Mouse (Mus musculus): ENCODE measurements at regions not wholly inside any gene's neighbourhood (a gene's known extent, or its start where the extent isn't known, plus 50 kb on each side); places are given as distances from the start of the nearest gene placed in this dataset.
A peak's percentile ranks its signal among the peaks of the same experiment; 100 is the strongest.
"Not testable (repeated sequence)": the region's sequence is repeated elsewhere in the genome, so short reads cannot be mapped to it uniquely, and the experiment has no call there.

- DNase-seq: no peak
- no peaks in the 10 kb centered on the region for H3K4me1 ChIP-seq (ENCODE audit: control insufficient read depth, insufficient read depth, low read length)
- no peak for TF ChIP-seq POLR2A (IDR thresholded peaks at IDR 0.05; ENCODE audit: borderline replicate concordance, extremely low read depth, low read depth, low read length)
- no peak for TF ChIP-seq CTCF (IDR thresholded peaks at IDR 0.05; ENCODE audit: insufficient read depth, low read length)
- WGBS: 81% methylated on average over 11 of the region's 11 CpGs
- no peak overlapping the region for H3K4me3 ChIP-seq (replicated peaks; ENCODE audit: extremely low read depth, low read depth, low read length)
Measured at GRCm38 (mm10) chr3:38261326-38262075, 223.1 kb downstream of the Ankrd50 start.

DNA sequence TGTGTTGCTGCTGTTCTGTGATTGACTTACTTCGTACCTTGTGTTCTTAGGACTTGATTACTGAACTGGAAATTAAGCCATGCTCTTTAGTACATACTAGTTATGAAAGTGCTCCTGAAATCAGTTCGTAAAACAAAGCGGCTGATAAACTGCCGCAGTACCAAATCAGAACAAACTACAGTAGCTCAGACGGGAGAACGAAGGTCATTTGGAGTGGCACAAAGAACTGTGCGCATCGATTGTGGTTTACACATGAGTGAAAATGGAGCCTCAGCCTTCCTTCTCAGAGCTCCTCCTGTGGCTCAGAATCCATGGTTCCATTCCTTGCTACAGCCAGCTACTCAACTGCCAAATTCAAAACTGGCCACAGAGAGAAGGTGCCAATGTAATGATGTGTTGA, 225.4 kb downstream of the Ankrd50 start:
- DNase-seq; H3K4me3 ChIP-seq (replicated peaks; ENCODE audit: extremely low read depth, low read depth, low read length); H3K4me1 ChIP-seq (ENCODE audit: control insufficient read depth, insufficient read depth, low read length): not testable (repeated sequence)
- WGBS: 98% methylated on average over 8 of the region's 8 CpGs

DNA sequence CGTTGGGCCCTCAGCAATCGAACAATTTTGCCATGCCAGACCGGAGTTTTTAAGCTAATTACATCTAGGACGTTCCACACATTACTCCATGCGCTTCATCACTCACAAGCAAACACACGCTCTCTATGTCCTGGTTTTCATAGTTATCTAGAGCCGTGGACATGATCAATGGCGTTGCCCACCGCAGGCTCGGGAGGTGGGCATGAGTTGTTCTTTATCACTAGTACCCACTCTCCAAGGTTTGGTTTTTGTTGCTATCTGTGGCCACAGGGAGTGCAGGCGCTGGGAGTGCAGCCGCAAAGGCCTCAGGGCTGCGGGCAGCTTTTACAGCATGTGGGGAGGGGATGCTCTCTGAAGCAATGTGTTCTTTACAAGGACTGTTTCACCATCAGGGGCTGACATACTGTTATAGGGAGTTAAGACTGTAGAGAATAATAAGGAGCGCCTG, 226.8 kb downstream of the Ankrd50 start:
- Histone ChIP-seq H3K4me3 (replicated peaks; ENCODE audit: extremely low read depth, low read depth, low read length) (no peak overlapping the region), H3K4me1 (ENCODE audit: control insufficient read depth, insufficient read depth, low read length) (no peaks in the 10 kb centered on the region)
- TF ChIP-seq CTCF (IDR thresholded peaks at IDR 0.05; ENCODE audit: insufficient read depth, low read length) (no peak), POLR2A (IDR thresholded peaks at IDR 0.05; ENCODE audit: borderline replicate concordance, extremely low read depth, low read depth, low read length) (no peak)
- no peak for DNase-seq
- WGBS: 67% methylated on average over 14 of the region's 14 CpGs

DNA sequence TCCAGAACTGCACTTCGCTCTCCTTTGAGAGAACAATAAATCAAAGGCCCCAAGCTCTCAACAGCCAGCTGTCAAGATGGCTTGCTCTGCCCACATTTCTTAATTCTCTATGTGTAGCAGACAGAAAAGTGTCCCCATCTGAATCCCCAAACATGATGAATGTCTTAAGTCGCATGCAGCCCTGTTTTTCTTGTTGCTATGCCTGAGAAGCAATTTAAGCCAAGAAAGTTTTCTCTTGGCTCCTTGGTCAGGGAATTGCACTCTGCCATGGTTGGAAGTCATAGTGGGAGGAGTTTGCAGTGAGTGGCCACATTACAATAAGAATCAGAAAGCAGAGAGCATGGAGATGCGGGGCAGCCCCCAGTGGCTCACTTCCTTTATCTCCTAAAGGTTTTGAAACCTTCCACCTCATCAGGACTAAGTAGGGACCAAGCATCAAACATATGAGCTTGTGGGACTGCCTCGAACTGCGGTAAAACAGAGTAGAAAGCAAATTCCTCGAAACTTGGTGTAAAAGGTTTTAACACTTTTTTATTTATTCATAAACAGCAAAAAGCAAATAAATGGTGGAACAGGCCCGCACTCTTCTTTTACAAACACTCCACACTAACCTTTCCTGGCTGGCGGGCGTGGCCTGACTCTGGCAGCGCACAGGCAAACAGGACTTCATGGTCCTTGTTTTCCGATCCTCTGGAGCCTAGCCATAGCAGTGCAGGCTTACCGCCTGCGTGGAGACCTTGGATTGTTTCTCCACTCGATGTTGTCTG, 227.4 kb downstream of the Ankrd50 start:
- Histone ChIP-seq H3K4me3 (replicated peaks; ENCODE audit: extremely low read depth, low read depth, low read length) (no peak overlapping the region), H3K4me1 (ENCODE audit: control insufficient read depth, insufficient read depth, low read length) (no peaks in the 10 kb centered on the region)
- 58% methylated on average over 14 of the region's 14 CpGs for WGBS
- no peak for DNase-seq
- no peak for TF ChIP-seq POLR2A (IDR thresholded peaks at IDR 0.05; ENCODE audit: borderline replicate concordance, extremely low read depth, low read depth, low read length)
- no peak for TF ChIP-seq CTCF (IDR thresholded peaks at IDR 0.05; ENCODE audit: insufficient read depth, low read length)

- H3K4me3 ChIP-seq (replicated peaks; ENCODE audit: extremely low read depth, low read depth, low read length): no peak overlapping the region
- 9% methylated on average over 2 of the region's 2 CpGs for WGBS
- H3K4me1 ChIP-seq (ENCODE audit: control insufficient read depth, insufficient read depth, low read length): no peaks in the 10 kb centered on the region
- peak; percentile 73 for TF ChIP-seq CTCF (IDR thresholded peaks at IDR 0.05; ENCODE audit: insufficient read depth, low read length)
- no peak for TF ChIP-seq POLR2A (IDR thresholded peaks at IDR 0.05; ENCODE audit: borderline replicate concordance, extremely low read depth, low read depth, low read length)
- DNase-seq: peak; percentile 27
Measured at GRCm38 (mm10) chr3:38255674-38256073, 229.0 kb downstream of the Ankrd50 start.

GRCm38 (mm10) chr3:38254896-38255295, 229.7 kb downstream of the Ankrd50 start:
- H3K4me1 ChIP-seq (ENCODE audit: control insufficient read depth, insufficient read depth, low read length): no peaks in the 10 kb centered on the region
- peak; percentile 33 for DNase-seq
- 20% methylated on average over 2 of the region's 2 CpGs for WGBS

DNA sequence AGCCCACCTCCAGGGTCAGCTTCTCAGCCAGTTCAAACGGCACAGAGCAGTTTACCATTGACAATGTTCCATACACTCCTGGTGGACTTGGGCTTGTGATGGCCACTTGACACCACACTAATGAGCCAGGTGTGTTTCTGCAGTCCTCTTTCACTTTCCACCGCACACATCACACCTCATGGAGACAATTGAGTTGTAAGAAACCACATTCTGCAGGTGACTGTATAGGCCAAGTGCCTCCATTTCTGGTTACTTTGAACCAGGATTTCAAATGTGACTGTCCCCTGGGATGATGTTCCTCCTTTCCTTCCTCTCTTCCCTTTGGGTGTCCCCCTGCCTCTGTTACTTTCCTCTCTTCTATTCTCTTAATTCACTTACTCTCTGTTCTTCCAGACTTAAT, 233.1 kb downstream of the Ankrd50 start:
- Histone ChIP-seq H3K4me3 (replicated peaks; ENCODE audit: extremely low read depth, low read depth, low read length) (no peak overlapping the region), H3K4me1 (ENCODE audit: control insufficient read depth, insufficient read depth, low read length) (no peaks in the 10 kb centered on the region)
- WGBS: 57% methylated on average over 2 of the region's 2 CpGs
- no peak for DNase-seq
- no peak for TF ChIP-seq CTCF (IDR thresholded peaks at IDR 0.05; ENCODE audit: insufficient read depth, low read length)
- TF ChIP-seq POLR2A (IDR thresholded peaks at IDR 0.05; ENCODE audit: borderline replicate concordance, extremely low read depth, low read depth, low read length): no peak

More at GRCm38 (mm10) chr3:38254896-38255295, 229.7 kb downstream of the Ankrd50 start:
- H3K4me3 ChIP-seq (replicated peaks; ENCODE audit: extremely low read depth, low read depth, low read length): no peak overlapping the region
- TF ChIP-seq POLR2A (IDR thresholded peaks at IDR 0.05; ENCODE audit: borderline replicate concordance, extremely low read depth, low read depth, low read length): no peak
- no peak for TF ChIP-seq CTCF (IDR thresholded peaks at IDR 0.05; ENCODE audit: insufficient read depth, low read length)

GRCm38 (mm10) chr3:38250552-38250951, 234.1 kb downstream of the Ankrd50 start:
- Histone ChIP-seq H3K4me3 (replicated peaks; ENCODE audit: extremely low read depth, low read depth, low read length) (no peak overlapping the region), H3K4me1 (ENCODE audit: control insufficient read depth, insufficient read depth, low read length) (no peaks in the 10 kb centered on the region)
- TF ChIP-seq POLR2A (IDR thresholded peaks at IDR 0.05; ENCODE audit: borderline replicate concordance, extremely low read depth, low read depth, low read length): no peak
- no peak for TF ChIP-seq CTCF (IDR thresholded peaks at IDR 0.05; ENCODE audit: insufficient read depth, low read length)
- WGBS: 58% methylated on average over 5 of the region's 5 CpGs
- DNase-seq: no peak

GRCm38 (mm10) chr3:38248941-38249340, 235.7 kb downstream of the Ankrd50 start:
- 77% methylated on average over 1 of the region's 1 CpGs for WGBS
- Histone ChIP-seq H3K4me1 (ENCODE audit: control insufficient read depth, insufficient read depth, low read length) (no peaks in the 10 kb centered on the region), H3K4me3 (replicated peaks; ENCODE audit: extremely low read depth, low read depth, low read length) (no peak overlapping the region)
- TF ChIP-seq POLR2A (IDR thresholded peaks at IDR 0.05; ENCODE audit: borderline replicate concordance, extremely low read depth, low read depth, low read length): no peak
- no peak for TF ChIP-seq CTCF (IDR thresholded peaks at IDR 0.05; ENCODE audit: insufficient read depth, low read length)
- no peak for DNase-seq

DNA sequence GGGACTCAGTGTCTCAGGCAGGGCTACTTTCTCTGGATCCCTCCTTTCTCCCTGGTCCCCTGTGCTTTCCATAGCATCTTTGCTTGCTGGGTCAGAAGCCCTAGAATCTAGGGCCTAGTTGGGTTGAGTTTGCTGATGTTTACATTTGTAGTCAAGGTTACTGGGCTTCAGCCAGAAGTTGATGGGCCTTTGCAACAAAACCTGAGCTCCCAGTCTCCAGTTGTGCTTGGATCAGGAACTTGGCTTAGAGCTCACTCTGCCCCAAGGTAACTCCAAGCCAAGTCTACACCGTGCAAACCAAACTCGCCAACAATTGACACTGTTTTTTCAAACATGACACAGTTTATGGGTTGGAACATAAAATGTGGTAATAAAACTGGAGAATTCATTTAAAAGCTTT, 238.2 kb downstream of the Ankrd50 start:
- Histone ChIP-seq H3K4me1 (ENCODE audit: control insufficient read depth, insufficient read depth, low read length) (no peaks in the 10 kb centered on the region), H3K4me3 (replicated peaks; ENCODE audit: extremely low read depth, low read depth, low read length) (no peak overlapping the region)
- no peak for TF ChIP-seq POLR2A (IDR thresholded peaks at IDR 0.05; ENCODE audit: borderline replicate concordance, extremely low read depth, low read depth, low read length)
- TF ChIP-seq CTCF (IDR thresholded peaks at IDR 0.05; ENCODE audit: insufficient read depth, low read length): no peak
- no peak for DNase-seq
- 35% methylated on average over 2 of the region's 2 CpGs for WGBS

Data from lung, adult 2 months (tissue).